Mouse (Mus musculus): ENCODE data around the gene Tmem125.
A peak's percentile ranks its signal among the peaks of the same experiment; 100 is the strongest.
"Not testable (repeated sequence)": the region's sequence is repeated elsewhere in the genome, so short reads cannot be mapped to it uniquely, and the experiment has no call there.

The Tmem125 gene

DNA sequence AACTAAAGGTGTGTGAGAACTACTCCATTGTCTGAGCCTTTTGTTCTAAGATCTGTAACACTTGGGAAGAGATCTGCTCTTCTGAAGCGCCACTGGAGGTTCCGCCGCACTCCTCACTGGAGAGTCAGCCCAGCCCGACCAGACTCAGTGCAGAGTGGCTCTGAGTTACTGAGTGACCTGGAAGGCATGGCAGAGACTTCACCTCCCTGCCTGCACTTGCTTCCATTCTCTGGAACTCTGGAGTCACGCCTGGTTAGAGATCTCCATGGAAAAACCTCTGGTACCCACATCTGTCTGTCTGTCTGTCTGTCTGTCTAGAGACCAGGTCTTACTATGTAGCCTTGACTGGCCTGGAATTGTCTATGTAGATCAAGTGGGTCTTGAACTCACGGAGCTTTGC lies 8.2 kb downstream of the Tmem125 start:
- DNase-seq, result no peak

GRCm38 (mm10) chr4:118533605-118534004 lies 10.2 kb downstream of the Tmem125 start:
- DNase-seq, result no peak

DNA sequence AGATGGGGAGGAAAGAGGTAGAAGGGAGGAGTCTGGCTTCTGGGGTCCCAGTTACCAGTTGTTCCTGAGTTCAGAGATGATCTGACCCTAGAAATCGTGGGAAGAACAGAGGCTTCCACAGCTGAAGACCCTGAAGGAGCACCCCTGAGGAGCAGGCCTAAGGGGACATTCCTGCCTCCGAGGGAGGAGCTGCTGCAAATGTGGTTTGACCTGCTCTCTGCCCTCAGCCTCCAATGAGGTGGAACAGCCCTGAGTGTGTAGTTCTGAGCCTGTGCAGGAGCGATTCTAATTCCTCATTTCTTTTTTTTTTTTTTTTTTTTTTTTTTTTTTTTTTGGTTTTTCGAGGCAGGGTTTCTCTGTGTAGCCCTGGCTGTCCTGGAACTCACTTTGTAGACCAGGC lies 10.7 kb downstream of the Tmem125 start:
- no peak for DNase-seq

DNA sequence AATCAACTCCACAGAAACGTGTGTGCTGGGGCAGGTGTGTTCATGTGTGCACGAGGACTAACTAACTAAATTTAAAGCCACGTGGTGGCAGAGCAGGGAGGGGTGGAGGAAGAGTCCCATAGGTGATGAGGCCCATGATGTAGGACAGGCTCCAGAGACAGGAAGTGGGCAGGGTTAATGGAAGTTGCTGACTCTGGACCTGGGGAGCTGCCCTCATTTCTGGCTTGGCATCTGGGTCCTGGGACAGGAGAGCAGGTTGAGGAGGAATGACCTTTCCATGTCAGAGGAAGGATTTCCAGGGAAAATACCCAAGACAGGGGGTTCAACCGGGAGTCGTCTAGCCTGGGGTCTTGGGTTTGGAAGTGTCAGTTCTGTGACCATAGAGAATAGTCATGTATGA lies 11.2 kb downstream of the Tmem125 start:
- DNase-seq, result no peak

GRCm38 (mm10) chr4:118527720-118528119 lies 16.1 kb downstream of the Tmem125 start:
- no peak for DNase-seq

DNA sequence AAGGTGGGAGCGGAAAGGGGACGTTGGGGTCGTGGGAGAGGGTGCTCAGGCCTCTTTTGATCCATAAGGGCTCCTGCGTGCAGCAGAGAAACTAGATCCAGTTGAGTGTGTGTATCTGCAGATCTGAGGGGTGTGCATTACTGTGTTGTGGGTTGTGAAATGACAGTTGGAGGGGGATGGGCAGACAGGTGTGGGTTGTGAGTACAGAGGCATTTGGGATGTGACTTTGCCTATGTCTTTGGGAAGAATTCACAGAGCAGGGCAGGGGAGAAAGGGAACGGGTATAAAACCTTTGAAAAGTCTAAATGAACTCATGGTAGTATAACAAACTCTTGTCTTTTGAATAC lies 16.5 kb downstream of the Tmem125 start:
- DNase-seq, result no peak

- peak in 1 of 2 experiments; percentile 23 for DNase-seq
Measured at GRCm38 (mm10) chr4:118526408-118527334, 17.2 kb downstream of the Tmem125 start, which contains the start of gene 2610528J11Rik. Gene 2610528J11Rik, plus strand, starts transcription at chr4:118526999.

DNA sequence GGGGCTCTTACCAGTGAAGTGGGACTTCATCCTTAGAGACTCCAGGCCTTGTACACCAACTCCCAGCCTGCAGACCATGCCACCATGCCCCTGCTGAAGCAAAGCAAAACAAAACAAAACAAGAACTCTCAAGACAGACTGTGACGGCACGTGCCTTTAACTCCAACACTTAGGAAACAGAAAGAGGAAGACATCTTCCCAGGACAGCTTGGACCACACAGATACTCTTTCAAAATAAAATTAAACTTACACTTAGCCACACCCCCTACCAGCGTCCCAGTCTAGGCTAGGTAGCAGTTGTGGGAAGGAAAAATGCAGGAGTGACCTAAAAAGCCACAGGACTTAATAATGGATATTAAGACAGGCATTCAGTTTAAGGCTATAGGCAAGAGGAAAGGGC lies 18.1 kb downstream of the Tmem125 start:
- no peak for DNase-seq

DNA sequence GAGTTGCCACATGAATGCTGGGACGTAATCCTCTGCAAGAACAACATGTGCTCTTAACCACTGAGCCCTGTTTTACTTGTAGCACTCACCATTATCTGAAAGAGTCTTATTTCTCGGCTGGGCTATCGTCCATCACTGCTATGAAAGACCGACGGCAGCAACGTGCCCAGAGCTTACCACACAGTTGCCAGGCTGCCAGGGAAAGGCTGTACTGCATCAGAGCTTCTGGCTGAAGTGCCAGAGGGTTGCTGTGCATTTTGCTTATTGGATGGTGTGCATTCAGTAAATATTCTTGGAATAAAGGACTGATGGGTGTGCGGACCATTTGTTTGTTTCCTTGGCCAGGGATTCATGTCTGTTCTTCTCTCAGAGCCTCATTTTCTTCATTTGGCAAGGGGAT lies 19.9 kb downstream of the Tmem125 start:
- DNase-seq, result no peak

DNA sequence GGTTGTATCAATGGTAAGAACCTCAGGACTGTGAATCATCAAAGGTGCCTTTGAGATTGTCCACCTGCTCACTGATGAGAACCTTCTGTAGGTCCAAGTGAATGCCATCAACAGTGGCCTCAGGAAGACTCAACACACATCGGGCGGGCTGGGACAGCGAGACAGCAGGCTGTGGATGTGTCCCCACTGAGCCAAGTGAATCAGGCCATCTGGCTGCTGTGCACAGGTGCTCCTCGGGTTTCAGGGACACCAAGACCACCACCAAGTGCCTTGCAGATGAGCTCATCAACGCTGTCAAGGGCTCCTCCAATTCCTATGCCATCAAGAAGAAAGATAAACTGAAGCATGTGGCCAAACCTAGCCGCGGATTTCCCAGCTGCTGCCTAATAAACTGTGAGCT lies 21.6 kb downstream of the Tmem125 start:
- DNase-seq, result no peak

DNA sequence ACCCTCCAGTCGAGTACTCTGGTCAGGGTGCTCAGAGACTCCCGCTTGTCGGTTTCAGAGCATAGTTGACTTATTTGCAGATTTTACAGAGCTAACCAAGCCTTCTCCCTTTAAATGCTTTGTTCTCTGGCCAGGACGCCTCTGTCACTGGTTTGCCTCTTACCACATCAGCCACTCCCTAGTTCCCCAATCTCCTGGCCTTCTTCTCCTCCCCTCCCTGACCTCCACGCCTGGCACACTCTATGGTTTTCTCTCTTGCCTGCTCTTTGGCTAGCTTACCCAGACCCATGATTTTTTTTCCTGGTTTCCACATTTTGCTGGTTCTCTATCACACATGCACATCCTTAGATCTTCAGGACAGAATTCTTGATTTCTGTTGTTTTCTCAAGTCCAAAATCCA lies 25.6 kb downstream of the Tmem125 start:
- no peak for DNase-seq

- DNase-seq, result no peak
Measured at GRCm38 (mm10) chr4:118517497-118518146, 26.2 kb downstream of the Tmem125 start.

GRCm38 (mm10) chr4:118516699-118517496 lies 26.9 kb downstream of the Tmem125 start:
- DNase-seq, result no peak

- DNase-seq, result no peak
Measured at GRCm38 (mm10) chr4:118509050-118509449, 34.8 kb downstream of the Tmem125 start.

GRCm38 (mm10) chr4:118507171-118507570 lies 36.7 kb downstream of the Tmem125 start:
- not testable (repeated sequence) for DNase-seq

- no peak for DNase-seq
Measured at GRCm38 (mm10) chr4:118505551-118505950, 38.3 kb downstream of the Tmem125 start.

- no peak for DNase-seq
Measured at GRCm38 (mm10) chr4:118500792-118501191, 43.1 kb downstream of the Tmem125 start.

DNA sequence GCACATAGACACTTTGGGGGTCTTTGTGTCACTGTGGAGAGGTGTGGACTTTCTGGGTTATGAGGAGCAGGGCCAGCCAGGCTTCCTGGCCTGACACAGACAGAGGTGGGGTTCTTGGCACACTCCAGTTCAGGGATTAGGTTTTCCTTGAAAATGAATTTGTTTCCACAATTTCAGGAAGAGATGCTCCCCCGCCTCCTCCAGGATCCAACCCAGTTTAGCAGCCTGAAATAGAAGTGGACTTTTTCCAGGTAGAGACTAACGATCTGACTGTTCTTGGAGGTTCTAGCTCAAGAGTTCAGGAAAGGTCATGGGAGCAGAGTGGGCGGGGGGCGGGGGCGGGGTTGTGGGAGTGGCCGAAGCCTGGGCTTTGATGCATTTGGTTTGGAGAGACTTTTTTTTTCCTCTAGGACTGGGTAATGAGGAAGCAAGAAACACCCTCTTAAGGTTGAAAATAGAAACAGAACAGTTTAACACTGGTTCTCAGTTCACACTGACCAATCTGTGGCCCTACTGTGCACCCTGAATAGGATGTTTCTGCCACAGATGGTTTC lies 43.6 kb downstream of the Tmem125 start:
- no peak for DNase-seq
